Mouse (Mus musculus) embryonic fibroblast, embryonic 13.5 days (primary cell): ENCODE results near the gene Chl1. TPM values are rescaled to one million over a fixed set of nuclear protein-coding genes. Genes with fewer than 3 reads are reported as not detected.

Source experiments
- H3K27ac ChIP-seq: 2 replicates; pipeline ENCODE4 v1.5.1; 2012; ENCODE audit warnings: low read length, control low read depth, inconsistent platforms; ENCODE audit not compliant: insufficient read depth
- H3K4me1 ChIP-seq: 2 replicates; pipeline ENCODE4 v1.6.1; 2011; ENCODE audit warnings: low read length; ENCODE audit not compliant: control insufficient read depth, insufficient read depth
- H3K4me3 ChIP-seq: 2 replicates; pipeline ENCODE4 v1.5.1; 2011; ENCODE audit warnings: mild to moderate bottlenecking, control low read depth, low read length; ENCODE audit not compliant: insufficient read depth
- CTCF ChIP-seq: IDR thresholded peaks from 2 replicates; pipeline ENCODE4 v1.5.1; 2011; ENCODE audit warnings: mild to moderate bottlenecking, control low read depth, low read length, moderate library complexity, borderline replicate concordance; ENCODE audit not compliant: insufficient read depth
- POLR2A ChIP-seq: IDR thresholded peaks from 2 replicates; pipeline ENCODE4 v1.6.1; 2011; ENCODE audit warnings: low read depth, mild to moderate bottlenecking, control low read depth, low read length, moderate library complexity
- polyA plus RNA-seq: library from polyadenylated mRNA; stranded (reverse); fragments of >200 nt; gene quantifications from 2 replicates; pipeline ENCODE4 v1.2.4, GENCODE M21; 2011; ENCODE audit warnings: low read depth; ENCODE audit not compliant: missing spikeins, insufficient read length

Gene Chl1
- polyA plus RNA-seq, 1 experiment, result 5.7 TPM

- TF ChIP-seq CTCF (no peak), POLR2A (no peak)
- no peak overlapping the region for H3K27ac ChIP-seq
- no peaks in the 10 kb centered on the region for H3K4me1 ChIP-seq
- no peak overlapping the region for H3K4me3 ChIP-seq
Measured at GRCm38 (mm10) chr6:103692511-103692910, 182.1 kb downstream of the Chl1 start.

DNA sequence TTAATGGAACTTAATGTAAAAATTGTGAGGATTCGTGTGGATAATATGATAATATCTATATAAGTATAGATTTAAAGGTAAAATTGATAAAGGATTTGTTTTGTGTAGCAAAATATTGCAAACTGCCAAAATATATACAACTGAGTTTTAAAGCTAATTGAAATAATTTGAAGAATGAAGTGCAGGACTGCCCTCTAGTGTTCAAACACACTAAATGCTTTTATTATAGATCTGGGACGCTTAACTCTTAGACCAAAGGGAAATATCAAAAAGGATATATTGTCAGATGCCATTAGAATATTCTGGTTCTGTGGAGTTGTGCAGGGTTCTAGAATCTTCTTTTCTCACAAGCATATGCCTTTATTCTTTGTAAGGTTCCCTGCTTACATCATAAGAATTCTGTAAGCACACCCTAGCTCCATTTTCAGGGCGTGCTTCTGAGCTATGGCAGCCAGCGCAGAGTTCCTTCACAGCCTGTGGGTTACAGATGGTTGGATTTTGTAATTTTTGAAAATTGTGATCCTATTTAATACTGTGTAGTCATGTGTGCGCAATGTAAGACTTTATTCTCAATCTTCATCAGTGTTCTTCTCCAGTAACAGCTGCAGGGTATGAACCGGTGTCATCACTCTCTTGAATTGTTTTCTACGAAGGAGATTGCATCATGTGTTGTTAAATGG is 187.1 kb downstream of the Chl1 start:
- H3K4me1 ChIP-seq, result no peaks in the 10 kb centered on the region
- TF ChIP-seq POLR2A (no peak), CTCF (no peak)
- no peak overlapping the region for H3K4me3 ChIP-seq
- H3K27ac ChIP-seq, result no peak overlapping the region

GRCm38 (mm10) chr6:103699482-103699881 is 189.1 kb downstream of the Chl1 start:
- TF ChIP-seq CTCF, result no peak
- TF ChIP-seq POLR2A, result no peak
- no peak overlapping the region for H3K27ac ChIP-seq
- no peaks in the 10 kb centered on the region for H3K4me1 ChIP-seq
- H3K4me3 ChIP-seq, result no peak overlapping the region

DNA sequence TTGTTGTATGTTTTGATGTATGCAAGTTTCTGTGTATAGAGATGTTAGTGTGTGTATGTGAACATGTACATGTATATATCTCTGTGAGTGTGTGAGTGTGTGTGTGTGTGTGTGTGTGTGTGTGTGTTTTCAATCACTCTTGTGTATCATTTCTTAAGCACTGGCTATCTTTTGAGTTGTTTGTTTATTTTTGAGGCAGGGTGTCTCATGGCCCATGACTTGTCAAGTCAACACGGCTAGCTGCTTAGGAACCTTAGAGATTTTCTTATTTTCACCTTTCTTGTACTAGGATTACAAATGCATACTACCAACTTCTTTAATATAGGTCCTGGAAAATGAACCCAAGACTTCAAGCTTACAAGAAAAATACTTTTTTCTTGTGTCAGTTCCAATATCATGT is 189.5 kb downstream of the Chl1 start:
- H3K4me3 ChIP-seq, result no peak overlapping the region
- H3K4me1 ChIP-seq, result no peaks in the 10 kb centered on the region
- no peak overlapping the region for H3K27ac ChIP-seq
- TF ChIP-seq POLR2A (no peak), CTCF (no peak)

DNA sequence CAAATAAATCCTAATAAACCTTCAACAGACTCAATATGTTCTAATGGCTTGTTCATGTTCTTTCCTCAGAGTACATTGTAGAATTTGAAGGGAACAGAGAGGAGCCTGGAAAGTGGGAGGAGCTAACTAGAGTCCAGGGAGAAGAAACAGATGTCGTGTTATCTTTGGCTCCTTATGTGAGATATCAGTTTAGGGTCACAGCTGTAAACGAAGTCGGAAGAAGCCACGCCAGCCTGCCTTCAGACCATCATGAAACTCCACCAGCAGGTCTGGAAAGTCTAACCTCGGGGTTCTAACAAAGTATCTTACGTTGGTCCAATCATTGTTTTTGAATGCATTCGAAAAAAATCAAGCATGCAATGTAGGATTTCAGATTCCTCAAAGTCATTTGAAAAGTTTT is 189.9 kb downstream of the Chl1 start:
- TF ChIP-seq POLR2A, result no peak
- no peak for TF ChIP-seq CTCF
- H3K27ac ChIP-seq, result no peak overlapping the region
- no peak overlapping the region for H3K4me3 ChIP-seq
- H3K4me1 ChIP-seq, result no peaks in the 10 kb centered on the region

DNA sequence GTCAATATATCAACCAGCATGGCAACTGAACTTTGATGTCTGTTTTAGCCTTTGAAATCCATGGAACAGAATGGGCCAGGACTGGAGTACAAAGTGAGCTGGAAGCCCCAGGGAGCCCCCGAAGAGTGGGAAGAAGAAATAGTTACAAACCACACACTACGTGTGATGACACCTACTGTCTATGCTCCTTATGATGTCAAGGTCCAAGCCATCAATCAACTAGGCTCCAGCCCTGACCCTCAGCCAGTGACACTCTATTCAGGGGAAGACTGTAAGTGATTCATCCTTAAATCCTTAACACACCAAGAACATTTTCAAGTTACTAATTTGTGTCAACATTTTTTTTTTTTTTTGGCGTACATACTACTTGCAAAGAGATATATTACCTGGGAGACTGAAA is 196.0 kb downstream of the Chl1 start:
- H3K4me3 ChIP-seq, result no peak overlapping the region
- H3K27ac ChIP-seq, result no peak overlapping the region
- TF ChIP-seq CTCF (no peak), POLR2A (no peak)
- no peaks in the 10 kb centered on the region for H3K4me1 ChIP-seq

DNA sequence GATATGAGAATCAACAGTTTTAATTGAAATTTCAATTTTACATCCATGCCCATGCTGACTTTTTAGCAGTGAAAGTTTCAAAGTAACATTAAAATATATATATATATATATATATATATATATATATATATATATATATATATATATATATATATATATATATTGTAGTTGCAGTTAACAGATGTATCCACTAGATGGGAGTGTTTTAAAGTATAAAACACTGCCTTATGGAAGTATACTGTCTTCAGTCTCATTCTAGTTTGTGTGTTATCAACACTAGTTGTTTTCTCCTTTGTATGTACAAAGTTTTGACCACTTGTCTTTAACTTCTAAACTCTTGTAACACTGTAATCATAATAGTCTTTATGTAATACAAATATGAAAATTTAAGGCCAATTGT is 228.9 kb downstream of the Chl1 start:
- TF ChIP-seq POLR2A, result no peak
- TF ChIP-seq CTCF, result no peak
- Histone ChIP-seq H3K4me1 (no peaks in the 10 kb centered on the region), H3K27ac (no peak overlapping the region), H3K4me3 (no peak overlapping the region)

DNA sequence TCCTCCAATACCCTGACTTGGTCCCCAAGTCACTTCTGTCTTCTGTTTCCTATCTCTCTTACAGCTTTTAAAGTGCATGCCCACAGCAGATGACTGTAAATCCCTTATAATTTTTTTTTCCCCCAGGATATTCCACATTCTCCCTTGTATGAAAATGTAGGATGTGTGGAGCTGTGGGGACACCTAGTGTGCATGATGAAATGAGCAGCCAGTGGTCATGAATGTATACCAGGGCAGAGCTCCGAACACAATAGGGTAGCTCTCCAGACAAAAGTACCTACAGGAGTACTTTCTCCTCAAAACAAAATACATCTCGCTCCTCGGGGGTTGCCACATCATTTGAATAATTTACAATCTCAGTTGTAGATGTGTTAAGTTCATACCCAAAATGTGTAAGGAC is 232.4 kb downstream of the Chl1 start:
- H3K4me3 ChIP-seq, result no peak overlapping the region
- no peak for TF ChIP-seq POLR2A
- TF ChIP-seq CTCF, result no peak

DNA sequence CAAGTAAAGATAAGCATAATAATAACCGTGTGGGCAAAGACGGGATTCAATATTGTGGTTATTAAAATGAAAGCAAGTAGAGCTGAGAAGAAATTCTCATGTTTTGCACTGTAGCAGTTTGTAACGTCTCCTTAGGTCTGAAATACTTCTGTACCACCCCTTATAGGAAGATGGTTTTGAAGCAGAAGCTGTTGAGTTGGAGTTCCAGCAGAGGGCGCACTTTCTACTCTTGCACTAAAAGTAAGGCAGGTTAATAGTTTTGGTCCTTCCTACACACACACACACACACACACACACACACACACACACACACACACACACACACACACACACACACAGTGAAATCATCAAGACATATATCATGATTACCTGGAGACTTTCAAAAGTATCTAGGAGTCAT is 235.7 kb downstream of the Chl1 start:
- H3K4me1 ChIP-seq, result no peaks in the 10 kb centered on the region
- TF ChIP-seq CTCF (no peak), POLR2A (no peak)
- H3K27ac ChIP-seq, result no peak overlapping the region
- no peak overlapping the region for H3K4me3 ChIP-seq

More for the DNA sequence above, 232.4 kb downstream of the Chl1 start:
- Histone ChIP-seq H3K27ac (no peak overlapping the region), H3K4me1 (no peaks in the 10 kb centered on the region)

DNA sequence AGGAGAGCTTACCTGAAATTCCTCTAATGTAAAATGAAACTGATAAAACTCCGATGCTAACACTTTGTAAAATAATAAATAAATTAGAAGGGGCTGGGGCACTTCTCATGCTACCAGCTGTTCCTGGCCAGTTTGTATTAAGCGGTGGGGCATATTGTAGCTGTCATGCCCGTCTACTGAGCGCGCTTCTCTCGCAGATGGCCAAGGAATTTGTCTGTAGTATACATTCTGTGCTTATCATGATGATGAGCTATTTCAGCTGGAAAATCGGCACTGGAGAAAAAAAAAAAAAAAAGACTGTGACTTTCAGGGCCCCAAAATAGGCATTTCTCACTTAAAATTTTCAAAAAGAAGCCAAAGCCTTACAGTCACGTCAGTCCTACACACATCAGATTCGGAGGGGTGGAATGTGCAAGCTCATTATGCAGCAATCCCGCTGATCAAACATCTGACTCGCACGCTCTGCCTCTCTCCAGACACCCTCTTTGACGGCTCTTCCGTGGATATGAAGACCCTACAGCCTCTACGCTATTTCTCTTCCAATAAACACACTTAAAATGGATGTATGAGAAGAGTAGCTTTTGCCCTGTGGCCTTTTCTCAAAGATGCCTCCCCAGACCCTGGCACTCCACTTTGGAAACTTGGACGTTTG is 238.9 kb downstream of the Chl1 start:
- Histone ChIP-seq H3K4me3 (no peak overlapping the region), H3K4me1 (no peaks in the 10 kb centered on the region), H3K27ac (no peak overlapping the region)
- TF ChIP-seq CTCF, result no peak
- no peak for TF ChIP-seq POLR2A
